Mouse (Mus musculus) olfactory bulb, adult 2 months (tissue): ENCODE measurements around the gene Pxn.

Experiments used
- CTCF ChIP-seq: fragments of 200-500 bp; IDR thresholded peaks from 2 replicates; pipeline ENCODE4 v1.5.1; 2012; ENCODE audit warnings: low read depth, mild to moderate bottlenecking, low read length, moderate library complexity; ENCODE audit not compliant: insufficient read depth
- POLR2A ChIP-seq: fragments of 200-500 bp; IDR thresholded peaks from 2 replicates; pipeline ENCODE4 v1.6.1; 2012; ENCODE audit warnings: mild to moderate bottlenecking, low read depth, low read length, moderate library complexity; ENCODE audit not compliant: insufficient read depth

GRCm38 (mm10) chr5:115559237-115560101 lies 53.0 kb downstream of the Pxn start, which contains the start of gene Rplp0:
- peak; percentile 98 for TF ChIP-seq CTCF
- peak; percentile 99 for TF ChIP-seq POLR2A
